Mouse (Mus musculus) bone marrow, adult 2 months (tissue): ENCODE results near the gene Zfp821.

Experiments used
- CTCF ChIP-seq: fragments of 200-500 bp; IDR thresholded peaks from 2 replicates; pipeline ENCODE4 v1.5.1; 2011; ENCODE audit warnings: low read length, control low read depth; ENCODE audit not compliant: control insufficient read depth, insufficient read depth
- POLR2A ChIP-seq: fragments of 200-500 bp; IDR thresholded peaks from 2 replicates; pipeline ENCODE4 v1.6.1; 2011; ENCODE audit warnings: low read depth, mild to moderate bottlenecking, control low read depth, low read length, borderline replicate concordance; ENCODE audit not compliant: control insufficient read depth

DNA sequence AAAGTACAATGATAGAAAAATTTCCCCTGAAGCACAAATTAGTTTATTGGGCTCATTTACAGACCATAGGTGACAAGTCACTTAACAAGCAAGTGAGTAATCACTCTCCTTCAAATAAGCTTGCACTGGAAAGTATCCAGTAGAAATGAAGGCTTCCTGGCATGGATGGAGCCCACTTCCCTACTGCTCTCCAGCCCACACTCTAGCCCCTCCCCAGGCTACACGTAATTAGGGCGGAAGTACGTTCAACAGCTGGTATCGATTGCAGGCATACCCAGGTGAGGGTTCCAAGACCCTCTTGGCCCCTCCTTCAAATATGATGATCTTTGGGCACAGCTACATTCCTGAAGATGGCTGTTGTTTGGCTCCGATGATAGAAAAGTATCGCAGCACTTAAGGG, 11.2 kb upstream of the Zfp821 start:
- no peak for TF ChIP-seq CTCF
- TF ChIP-seq POLR2A = no peak
